Mouse (Mus musculus) bone marrow macrophage, adult 2 months (primary cell): ENCODE results near the gene Mfap3l.

Experiments used
- CTCF ChIP-seq: IDR thresholded peaks from 2 replicates; pipeline ENCODE4 v1.5.1; 2012; ENCODE audit warnings: low read depth, mild to moderate bottlenecking, low read length, moderate library complexity
- POLR2A ChIP-seq: IDR thresholded peaks from 2 replicates; pipeline ENCODE4 v1.6.1; 2012; ENCODE audit warnings: mild to moderate bottlenecking, low read depth, low read length, borderline replicate concordance

- no peak for TF ChIP-seq CTCF
- no peak for TF ChIP-seq POLR2A
Measured at GRCm38 (mm10) chr8:60658114-60658500, 25.5 kb downstream of the Mfap3l start.
